Mouse (Mus musculus): ENCODE measurements around the gene Abt1.

DNA sequence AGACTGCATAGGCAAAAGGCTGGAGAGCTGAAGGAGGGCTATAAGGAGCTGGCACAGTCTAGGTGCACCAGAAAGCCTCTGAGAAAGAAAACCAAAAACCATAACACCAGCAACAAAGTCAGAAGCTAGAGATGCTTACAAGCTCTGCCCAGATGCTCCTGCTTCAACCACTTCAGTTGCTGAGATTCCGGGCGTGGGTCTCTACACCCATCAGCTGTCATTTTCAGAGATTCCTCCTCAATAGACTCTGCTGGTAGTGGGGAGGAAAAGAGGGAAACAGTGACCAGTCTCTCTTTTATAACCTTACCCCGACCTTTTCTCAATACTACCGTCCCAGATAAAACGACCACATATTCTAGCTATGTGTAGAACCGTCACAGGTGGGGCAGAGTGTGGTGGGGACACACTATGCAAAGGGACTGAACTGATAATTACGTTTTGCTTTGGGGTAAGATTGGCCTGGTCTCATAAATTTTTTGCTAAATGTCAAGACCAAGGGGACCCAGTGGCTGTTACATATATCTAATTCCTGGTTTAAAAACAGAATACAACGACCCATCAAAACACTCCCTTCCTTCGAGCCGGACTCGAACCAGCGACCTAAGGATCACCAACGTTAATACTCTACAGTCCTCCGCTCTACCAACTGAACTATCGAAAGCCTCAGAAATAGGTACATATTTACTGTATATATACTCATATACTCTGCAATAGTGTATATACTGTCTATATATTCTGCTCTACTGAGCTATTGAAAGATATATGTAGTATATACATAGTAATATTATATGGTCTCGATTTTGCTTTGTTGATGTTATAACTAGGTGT lies 4.7 kb upstream of the Abt1 start:
- TF ChIP-seq CTCF (IDR thresholded peaks at IDR 0.05): no peak
- TF ChIP-seq EP300 (IDR thresholded peaks at IDR 0.05): no peak
